Mouse (Mus musculus): ENCODE measurements around the gene Elf2. TPM values are rescaled to one million over a fixed set of nuclear protein-coding genes. Genes with fewer than 3 reads are reported as not detected.

The Elf2 gene
- total RNA-seq, 1 experiment, result 26.7 TPM

DNA sequence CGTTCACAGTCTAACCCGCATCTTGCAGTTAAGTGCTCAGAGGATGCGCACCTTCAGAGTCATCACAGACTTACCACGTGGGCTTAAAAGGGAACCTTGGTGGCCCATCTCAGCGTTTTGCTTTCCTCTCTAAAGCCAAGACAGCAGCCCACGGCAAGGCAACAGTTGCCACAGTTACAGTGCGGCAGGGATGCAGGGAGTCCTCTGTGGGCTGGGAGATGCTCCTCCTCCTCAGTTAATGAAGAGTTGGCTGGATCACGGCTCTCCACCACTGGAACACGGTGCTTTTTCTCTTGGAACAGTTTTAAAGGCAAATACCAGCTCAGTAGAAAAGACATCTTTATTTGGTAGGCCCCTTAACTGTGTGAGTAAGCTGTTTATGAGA lies 111.7 kb downstream of the Elf2 start:
- peaks cover 6 to 8% of the 10 kb centered on the region in 2 experiments; a peak in 3 of 4 replicates for H3K4me1 ChIP-seq (ENCODE audit: control insufficient read depth in 2 of 2, insufficient read depth in 2 of 2, low read length in 2 of 2, poor library complexity in 1 of 2)
- H3K27ac ChIP-seq (ENCODE audit: insufficient read depth, low read depth, low read length, poor library complexity, severe bottlenecking), result no peak overlapping the region
- H3K36me3 ChIP-seq (ENCODE audit: control insufficient read depth, insufficient read depth, low read length, poor library complexity, severe bottlenecking), result peaks cover 9% of the 10 kb centered on the region
- no peaks in the 10 kb centered on the region for H3K9me3 ChIP-seq (ENCODE audit: control insufficient read depth, insufficient read depth, low read depth, low read length)
- H3K4me3 ChIP-seq (ENCODE audit: insufficient read depth in 1 of 2, low read depth in 1 of 2, low read length in 2 of 2, poor library complexity in 1 of 2, severe bottlenecking in 1 of 2), result peak overlapping the region in 1 of 2 experiments; percentile 23; a peak in 1 of 4 replicates
- peak overlapping the region; percentile 13; the same call in 1 of the 2 replicates for H3K9ac ChIP-seq (ENCODE audit: insufficient read depth, low read depth, low read length, poor library complexity, severe bottlenecking)
- TF ChIP-seq HCFC1 (IDR thresholded peaks at IDR 0.05; ENCODE audit: borderline replicate concordance, insufficient read depth, low read length) (no peak), ZNF384 (IDR thresholded peaks at IDR 0.05; ENCODE audit: low read depth, low read length) (no peak), CHD2 (IDR thresholded peaks at IDR 0.05; ENCODE audit: low read depth, low read length) (no peak), MAFK (IDR thresholded peaks at IDR 0.05; ENCODE audit: insufficient read depth, low read depth, low read length) (no peak), ZC3H11A (IDR thresholded peaks at IDR 0.05; ENCODE audit: borderline replicate concordance, low read depth, low read length) (no peak)
- DNase-seq (ENCODE audit: low read depth, low spot score), result no peak
- in situ Hi-C loops (cut with MboI; ENCODE audit: low sequenced_read_pairs in 2 of 2, unreplicated experiment in 2 of 2), result no loop called here

DNA sequence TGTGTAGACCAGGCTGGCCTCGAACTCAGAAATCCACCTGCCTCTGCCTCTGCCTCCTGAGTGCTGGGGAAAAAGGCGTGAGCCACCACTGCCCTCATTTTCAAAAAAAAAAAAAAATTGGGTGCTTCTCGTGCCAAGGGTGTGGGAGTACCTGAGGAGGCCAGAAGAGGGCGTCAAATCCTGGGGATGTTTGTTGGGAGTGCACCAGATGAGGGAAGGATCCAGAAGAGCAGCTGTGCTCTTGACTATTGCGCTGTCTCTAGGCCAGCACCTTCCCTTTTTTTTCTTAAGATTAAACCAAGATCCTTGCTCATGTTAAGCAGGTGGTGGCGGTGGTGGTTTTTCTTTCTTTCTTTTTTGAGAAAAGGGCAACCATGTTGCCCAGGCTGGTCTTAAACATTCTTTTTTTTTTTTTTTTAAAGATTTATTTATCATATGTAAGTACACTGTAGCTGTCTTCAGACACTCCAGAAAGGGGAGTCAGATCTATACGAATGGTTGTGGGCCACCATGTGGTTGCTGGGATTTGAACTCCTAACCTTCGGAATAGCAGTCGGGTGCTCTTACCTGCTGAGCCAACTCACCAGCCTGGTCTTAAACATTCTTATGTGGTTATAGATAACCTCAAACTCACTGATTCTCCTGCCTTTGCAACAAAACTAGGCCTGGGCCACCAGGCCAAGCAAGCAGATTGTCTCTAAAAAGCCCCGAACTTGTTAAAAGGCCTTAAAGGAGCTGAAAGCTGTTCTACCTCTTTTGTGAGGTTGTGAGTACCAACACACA lies 112.2 kb downstream of the Elf2 start:
- DNase-seq (ENCODE audit: low read depth, low spot score), result no peak
- Histone ChIP-seq H3K9ac (ENCODE audit: insufficient read depth, low read depth, low read length, poor library complexity, severe bottlenecking) (peak overlapping the region; percentile 13; the same call in 1 of the 2 replicates), H3K36me3 (ENCODE audit: control insufficient read depth, insufficient read depth, low read length, poor library complexity, severe bottlenecking) (peaks cover 9% of the 10 kb centered on the region), H3K9me3 (ENCODE audit: control insufficient read depth, insufficient read depth, low read depth, low read length) (no peaks in the 10 kb centered on the region), H3K4me1 (ENCODE audit: control insufficient read depth in 2 of 2, insufficient read depth in 2 of 2, low read length in 2 of 2, poor library complexity in 1 of 2) (peaks cover 6% of the 10 kb centered on the region in 2 experiments; a peak in 3 of 4 replicates), H3K4me3 (ENCODE audit: insufficient read depth in 1 of 2, low read depth in 1 of 2, low read length in 2 of 2, poor library complexity in 1 of 2, severe bottlenecking in 1 of 2) (peak overlapping the region in 1 of 2 experiments; percentile 23; a peak in 1 of 4 replicates), H3K27ac (ENCODE audit: insufficient read depth, low read depth, low read length, poor library complexity, severe bottlenecking) (no peak overlapping the region)
- in situ Hi-C loops (cut with MboI; ENCODE audit: low sequenced_read_pairs in 2 of 2, unreplicated experiment in 2 of 2), result no loop called here
- 0 out of 2 replicates have a peak, but pooled peaks have one; percentile 17 for TF ChIP-seq ZC3H11A (IDR thresholded peaks at IDR 0.05; ENCODE audit: borderline replicate concordance, low read depth, low read length)
- TF ChIP-seq ZNF384 (IDR thresholded peaks at IDR 0.05; ENCODE audit: low read depth, low read length), result peak; percentile 85
- no peak for TF ChIP-seq HCFC1 (IDR thresholded peaks at IDR 0.05; ENCODE audit: borderline replicate concordance, insufficient read depth, low read length)
- no peak for TF ChIP-seq MAFK (IDR thresholded peaks at IDR 0.05; ENCODE audit: insufficient read depth, low read depth, low read length)
- TF ChIP-seq CHD2 (IDR thresholded peaks at IDR 0.05; ENCODE audit: low read depth, low read length), result no peak

- H3K27ac ChIP-seq (ENCODE audit: insufficient read depth, low read depth, low read length, poor library complexity, severe bottlenecking), result peak overlapping the region; percentile 30; the same call in 1 of the 2 replicates
- peak overlapping the region; percentile 86 to 94 for H3K4me3 ChIP-seq (ENCODE audit: insufficient read depth in 1 of 2, low read depth in 1 of 2, low read length in 2 of 2, poor library complexity in 1 of 2, severe bottlenecking in 1 of 2)
- peaks cover 9% of the 10 kb centered on the region for H3K36me3 ChIP-seq (ENCODE audit: control insufficient read depth, insufficient read depth, low read length, poor library complexity, severe bottlenecking)
- peak overlapping the region; percentile 75 for H3K9ac ChIP-seq (ENCODE audit: insufficient read depth, low read depth, low read length, poor library complexity, severe bottlenecking)
- H3K9me3 ChIP-seq (ENCODE audit: control insufficient read depth, insufficient read depth, low read depth, low read length), result no peaks in the 10 kb centered on the region
- no peak for TF ChIP-seq MAFK (IDR thresholded peaks at IDR 0.05; ENCODE audit: insufficient read depth, low read depth, low read length)
- TF ChIP-seq ZNF384 (IDR thresholded peaks at IDR 0.05; ENCODE audit: low read depth, low read length), result no peak
- TF ChIP-seq CHD2 (IDR thresholded peaks at IDR 0.05; ENCODE audit: low read depth, low read length), result no peak
- no peak for TF ChIP-seq ZC3H11A (IDR thresholded peaks at IDR 0.05; ENCODE audit: borderline replicate concordance, low read depth, low read length)
- no peak for TF ChIP-seq HCFC1 (IDR thresholded peaks at IDR 0.05; ENCODE audit: borderline replicate concordance, insufficient read depth, low read length)
- H3K4me1 ChIP-seq (ENCODE audit: control insufficient read depth in 2 of 2, insufficient read depth in 2 of 2, low read length in 2 of 2, poor library complexity in 1 of 2), result peaks cover 7 to 14% of the 10 kb centered on the region in 2 experiments
- in situ Hi-C loops (cut with MboI; ENCODE audit: low sequenced_read_pairs in 2 of 2, unreplicated experiment in 2 of 2), result no loop called here
- DNase-seq (ENCODE audit: low read depth, low spot score), result no peak
Measured at GRCm38 (mm10) chr3:51226601-51227000, 113.9 kb downstream of the Elf2 start.

DNA sequence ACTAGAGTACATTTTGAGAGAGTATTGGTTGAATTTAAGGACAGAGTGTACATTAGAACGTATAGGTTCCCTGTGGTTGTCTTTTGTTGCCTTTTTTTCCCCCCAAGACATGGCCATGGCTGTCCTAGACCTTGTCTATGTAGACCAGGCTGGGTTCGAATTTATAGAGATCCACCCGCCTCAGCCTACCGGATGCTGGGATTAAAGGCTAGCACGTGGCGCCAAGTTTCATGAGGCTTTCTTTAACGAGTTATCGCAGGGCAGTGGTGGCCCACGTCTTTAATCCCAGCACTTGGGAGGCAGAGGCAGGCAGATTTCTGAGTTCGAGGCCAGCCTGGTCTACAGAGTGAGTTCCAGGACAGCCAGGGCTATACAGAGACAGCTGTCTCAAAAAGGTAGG lies 114.5 kb downstream of the Elf2 start:
- peaks cover 7 to 19% of the 10 kb centered on the region in 2 experiments for H3K4me1 ChIP-seq (ENCODE audit: control insufficient read depth in 2 of 2, insufficient read depth in 2 of 2, low read length in 2 of 2, poor library complexity in 1 of 2)
- H3K9ac ChIP-seq (ENCODE audit: insufficient read depth, low read depth, low read length, poor library complexity, severe bottlenecking), result peak overlapping the region; percentile 75
- in situ Hi-C loops (cut with MboI; ENCODE audit: low sequenced_read_pairs in 2 of 2, unreplicated experiment in 2 of 2), result no loop called here
- H3K4me3 ChIP-seq (ENCODE audit: insufficient read depth in 1 of 2, low read depth in 1 of 2, low read length in 2 of 2, poor library complexity in 1 of 2, severe bottlenecking in 1 of 2), result peak overlapping the region; percentile 86 to 94
- DNase-seq (ENCODE audit: low read depth, low spot score), result no peak
- no peak for TF ChIP-seq ZC3H11A (IDR thresholded peaks at IDR 0.05; ENCODE audit: borderline replicate concordance, low read depth, low read length)
- TF ChIP-seq MAFK (IDR thresholded peaks at IDR 0.05; ENCODE audit: insufficient read depth, low read depth, low read length), result no peak
- no peak for TF ChIP-seq CHD2 (IDR thresholded peaks at IDR 0.05; ENCODE audit: low read depth, low read length)
- H3K36me3 ChIP-seq (ENCODE audit: control insufficient read depth, insufficient read depth, low read length, poor library complexity, severe bottlenecking), result peaks cover 9% of the 10 kb centered on the region
- H3K9me3 ChIP-seq (ENCODE audit: control insufficient read depth, insufficient read depth, low read depth, low read length), result no peaks in the 10 kb centered on the region
- H3K27ac ChIP-seq (ENCODE audit: insufficient read depth, low read depth, low read length, poor library complexity, severe bottlenecking), result peak overlapping the region; percentile 30; the same call in 1 of the 2 replicates

Measured in ES-E14 (cell line).